Mouse (Mus musculus) fat pad, adult 2 months (tissue): ENCODE results near the gene Gja10.
A peak's percentile ranks its signal among the peaks of the same experiment; 100 is the strongest.

ENCODE experiments used
- DNase-seq: peaks from one replicate; pipeline ENCODE4 v3.0.0-alpha.2; 2011; ENCODE audit warnings: low read depth, low spot score; ENCODE audit errors: extremely low read depth

Gja10 gene

DNA sequence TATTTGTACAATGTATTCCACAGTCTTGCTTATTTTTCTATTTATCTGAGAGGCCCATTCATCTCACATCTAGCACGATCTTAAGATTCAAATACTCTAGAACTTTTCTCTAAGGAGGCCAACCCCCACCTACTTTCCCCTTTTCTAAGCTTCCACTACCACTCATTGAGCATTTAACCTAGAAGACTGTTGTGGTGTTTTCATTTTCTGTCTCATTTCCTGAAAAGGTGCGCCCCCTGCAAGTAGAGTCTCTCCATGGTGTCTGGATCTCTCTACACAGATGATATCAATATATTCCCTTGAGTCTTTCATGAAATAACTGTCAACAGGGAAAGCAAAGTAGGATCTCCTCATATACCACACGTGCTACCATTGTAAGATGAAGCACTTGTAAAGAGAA lies at the start of gene Gja10:
Gene Gja10, minus strand, starts transcription at position 101 of the 400 bp plus-strand sequence.
- DNase-seq, result no peak

DNA sequence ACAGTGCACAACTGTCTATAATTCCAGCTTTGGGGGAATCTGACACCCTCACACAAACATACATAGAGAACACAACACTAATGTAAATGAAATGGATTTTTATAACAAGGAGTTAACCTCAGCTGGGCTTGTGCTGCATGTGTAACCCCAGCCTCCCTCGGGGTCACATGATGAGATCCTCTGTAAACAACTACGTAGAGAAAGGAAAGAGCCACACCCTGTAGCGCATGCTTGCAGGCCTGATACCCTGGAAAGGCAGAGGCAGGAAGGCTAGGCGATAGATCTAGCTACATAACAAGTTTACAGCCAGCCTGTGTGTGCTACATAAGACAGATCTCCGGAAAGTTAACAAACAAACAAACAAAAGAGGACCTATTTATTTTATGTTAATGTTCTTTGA lies 49.1 kb upstream of the Gja10 start:
- no peak for DNase-seq

DNA sequence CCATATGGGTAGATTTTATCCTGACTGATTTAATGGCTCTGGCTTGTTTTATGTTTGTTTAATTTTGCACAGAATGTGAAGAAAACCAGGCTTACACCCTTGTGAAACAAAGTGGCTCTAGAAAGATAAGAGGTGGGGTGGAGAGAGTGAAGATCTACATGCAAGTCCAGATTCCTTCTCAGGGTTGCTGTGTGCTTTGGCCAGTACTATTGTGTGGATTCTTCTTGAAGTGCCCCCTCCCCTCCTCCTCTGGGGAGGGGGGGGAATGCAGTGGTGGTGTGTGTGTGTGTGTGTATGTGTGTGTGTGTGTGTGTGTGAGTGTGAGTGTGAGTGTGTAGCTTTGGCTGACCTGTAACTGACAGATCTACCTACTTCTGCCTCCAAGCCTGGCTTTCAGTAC lies 19.1 kb upstream of the Gja10 start:
- DNase-seq, result no peak

DNA sequence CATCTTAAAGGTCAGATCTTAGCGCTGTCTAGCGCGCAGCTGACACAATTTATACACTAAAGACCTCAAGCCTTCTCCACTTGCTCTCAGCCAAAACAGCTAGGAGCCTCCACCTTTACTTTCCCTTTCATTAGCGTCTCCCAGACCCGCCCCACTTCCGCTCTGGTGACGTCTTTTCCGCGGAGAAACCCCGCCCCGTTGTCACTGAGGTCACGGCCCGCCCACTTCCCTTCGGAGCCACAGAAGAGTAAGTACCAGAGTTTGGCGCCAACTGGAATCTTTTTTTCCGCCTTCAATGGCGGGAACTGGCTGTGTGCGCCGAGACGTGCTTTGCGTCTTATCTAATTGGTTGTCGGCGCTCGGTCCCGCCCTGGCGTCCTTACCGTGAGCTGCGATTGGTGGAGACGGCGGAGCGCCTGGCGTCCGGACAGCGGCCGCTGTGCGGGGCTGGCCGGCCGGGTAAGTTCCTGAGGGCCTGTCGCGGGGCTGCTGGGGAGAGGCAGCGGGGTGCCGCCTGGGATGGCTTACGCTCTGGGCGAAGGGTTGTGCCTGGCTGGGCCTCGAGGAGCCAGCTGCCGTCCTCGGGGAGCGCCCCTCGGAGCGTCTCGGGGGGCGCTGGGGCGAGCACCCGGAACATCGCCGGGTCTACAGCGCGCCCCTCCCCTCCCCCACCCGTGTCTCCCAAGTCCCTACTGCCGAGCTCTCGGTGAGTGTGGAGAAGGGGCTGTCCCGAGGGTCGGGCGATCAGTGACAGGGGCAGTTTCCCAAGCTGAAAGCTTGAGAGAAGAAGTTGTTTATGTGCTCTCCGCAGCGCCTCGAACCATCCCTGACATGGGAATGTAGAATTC lies 12.7 kb upstream of the Gja10 start, which contains the start of gene Casp8ap2:
Gene Casp8ap2, plus strand, starts transcription at position 418 of the 848 bp plus-strand sequence.
- DNase-seq, result peak; percentile 86

DNA sequence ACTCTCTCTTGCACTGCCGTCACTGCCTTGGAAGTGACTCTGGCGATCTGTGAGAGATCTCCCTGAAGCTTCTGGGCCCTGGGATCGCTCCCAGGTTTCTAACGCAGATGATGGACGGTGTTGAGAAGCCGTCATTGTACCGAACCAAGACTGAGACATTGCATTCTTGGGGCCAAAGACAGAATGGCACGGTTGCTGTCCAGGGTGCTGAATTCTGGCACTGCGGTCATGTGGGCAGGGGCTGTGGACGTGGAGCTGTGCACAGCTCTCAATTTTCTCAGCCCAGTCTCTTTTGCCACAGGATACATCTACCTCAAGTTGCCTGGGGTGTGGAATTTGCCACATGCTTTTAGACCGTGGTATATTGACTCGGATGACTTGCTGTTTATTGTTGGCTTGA lies 1.4 kb downstream of the Gja10 start:
- no peak for DNase-seq

GRCm38 (mm10) chr4:32588237-32588636 lies 14.3 kb downstream of the Gja10 start:
- no peak for DNase-seq

DNA sequence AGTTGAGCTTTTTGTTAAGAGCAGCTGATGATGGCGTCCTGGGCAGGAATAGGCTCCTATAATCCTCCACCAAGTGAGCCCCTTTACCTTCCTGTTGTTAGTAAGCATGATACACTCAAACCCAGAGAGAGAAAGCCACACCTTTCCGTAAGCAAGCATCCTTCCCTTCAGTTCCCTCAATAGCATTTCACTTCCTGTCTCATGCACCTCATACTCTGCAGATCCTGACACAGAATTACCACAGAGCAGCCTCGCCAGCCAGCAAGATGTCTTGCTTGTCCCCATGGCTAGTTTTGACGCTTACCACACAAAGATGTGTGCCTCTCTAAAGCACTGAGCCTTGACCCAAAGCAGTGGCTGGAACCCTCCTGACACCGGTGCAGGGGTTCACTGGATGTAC lies 15.0 kb downstream of the Gja10 start:
- DNase-seq, result no peak

DNA sequence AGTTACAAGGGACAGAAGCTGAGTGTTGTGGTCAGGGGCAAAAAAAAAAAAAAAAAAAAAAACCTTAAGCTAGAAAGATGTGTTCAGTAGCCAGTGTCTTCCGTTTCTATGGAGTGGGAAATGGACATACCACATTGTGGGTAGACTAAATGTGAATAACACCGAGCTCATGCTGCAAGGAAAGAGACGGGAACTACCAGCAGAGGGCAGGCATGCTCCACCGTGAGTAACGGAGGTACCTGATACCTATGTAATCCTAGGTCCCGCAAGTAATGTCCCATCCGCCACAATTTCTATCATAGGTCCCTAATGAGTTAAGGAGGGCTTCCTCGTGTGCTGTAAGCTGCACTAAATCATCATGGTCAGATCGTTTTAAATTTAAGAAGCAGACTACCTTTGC lies 16.0 kb downstream of the Gja10 start:
- DNase-seq, result no peak

GRCm38 (mm10) chr4:32584181-32584580 lies 18.4 kb downstream of the Gja10 start:
- no peak for DNase-seq

DNA sequence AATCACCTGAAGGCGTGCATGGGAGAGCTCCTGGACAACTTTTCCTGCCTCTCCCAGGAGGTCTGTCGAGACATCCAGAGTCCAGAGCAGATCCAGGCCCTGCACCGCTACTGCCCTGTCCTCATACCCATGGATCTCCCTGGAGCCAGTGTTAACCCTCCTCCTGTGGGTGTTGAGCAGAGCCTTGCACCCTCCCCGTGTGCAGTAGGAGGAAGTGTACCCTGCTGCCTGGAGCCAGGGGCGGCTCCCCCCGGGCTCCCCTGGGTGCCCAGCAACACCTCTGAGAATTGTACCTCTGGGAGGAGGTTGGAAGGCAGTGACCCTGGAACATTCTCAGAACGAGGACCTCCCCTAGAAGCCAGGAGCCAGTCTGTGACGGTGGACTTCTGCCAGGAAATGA lies 22.7 kb downstream of the Gja10 start:
- DNase-seq, result no peak

- no peak for DNase-seq
These were observed 27.4 kb downstream of the Gja10 start for GRCm38 (mm10) chr4:32575165-32575564.

DNA sequence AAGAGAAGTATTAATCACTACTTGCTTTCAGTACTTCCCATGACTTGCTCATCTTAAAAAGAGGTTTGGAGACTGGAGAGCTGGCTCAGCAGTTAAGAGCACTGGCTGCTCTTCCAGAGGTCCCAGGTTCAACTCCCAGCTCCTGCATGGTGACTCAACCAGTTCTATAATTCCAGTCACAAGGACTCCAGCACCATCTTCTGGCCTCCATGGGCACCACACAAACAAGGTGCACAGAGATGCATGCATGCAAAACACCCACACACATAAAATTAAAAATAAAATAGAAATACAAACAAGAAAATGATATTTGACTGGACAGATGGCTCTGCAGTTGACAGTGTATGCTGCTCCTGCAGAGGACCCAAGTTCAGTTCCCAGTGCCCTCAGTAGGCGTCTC lies 28.0 kb downstream of the Gja10 start:
- no peak for DNase-seq

DNA sequence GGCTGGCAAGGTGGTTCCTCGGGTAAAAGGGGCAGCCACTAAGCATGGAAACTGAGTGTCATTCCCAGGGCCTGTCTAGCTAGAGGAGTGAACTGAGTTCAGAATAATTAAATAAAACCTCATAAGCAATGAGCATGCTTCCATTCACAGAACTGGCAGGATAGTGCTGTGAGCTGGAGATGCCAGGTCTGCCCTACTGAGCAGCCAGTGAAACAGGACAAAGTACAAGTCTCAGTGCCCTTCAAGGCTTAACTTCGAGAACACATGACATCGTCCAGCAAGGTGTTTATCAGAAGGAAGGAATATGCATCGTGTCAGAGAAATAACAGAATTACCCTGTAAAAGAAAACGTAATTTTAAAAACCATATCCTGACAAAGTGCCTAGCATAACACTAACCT lies 29.0 kb downstream of the Gja10 start:
- no peak for DNase-seq

- no peak for DNase-seq
These were observed 30.4 kb downstream of the Gja10 start for GRCm38 (mm10) chr4:32572118-32572517.

DNA sequence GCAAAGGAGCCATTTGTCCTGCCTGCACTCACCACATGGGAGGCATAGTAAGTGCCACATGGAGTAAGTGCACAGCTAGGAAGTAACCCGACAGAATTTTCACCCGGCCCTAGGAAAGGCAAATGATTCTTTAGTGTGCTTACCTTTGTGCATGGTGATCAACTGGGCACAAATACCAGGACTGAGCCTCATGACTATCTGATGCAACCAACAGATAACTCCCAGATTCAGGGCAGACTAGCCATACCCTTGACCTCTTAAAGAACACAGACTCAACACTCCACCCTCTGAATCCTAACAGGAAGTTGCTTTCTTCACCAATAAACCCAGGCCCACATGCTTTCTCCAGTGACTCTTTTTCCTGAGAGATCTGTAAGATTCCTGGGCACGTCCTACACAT lies 31.1 kb downstream of the Gja10 start:
- DNase-seq, result no peak

DNA sequence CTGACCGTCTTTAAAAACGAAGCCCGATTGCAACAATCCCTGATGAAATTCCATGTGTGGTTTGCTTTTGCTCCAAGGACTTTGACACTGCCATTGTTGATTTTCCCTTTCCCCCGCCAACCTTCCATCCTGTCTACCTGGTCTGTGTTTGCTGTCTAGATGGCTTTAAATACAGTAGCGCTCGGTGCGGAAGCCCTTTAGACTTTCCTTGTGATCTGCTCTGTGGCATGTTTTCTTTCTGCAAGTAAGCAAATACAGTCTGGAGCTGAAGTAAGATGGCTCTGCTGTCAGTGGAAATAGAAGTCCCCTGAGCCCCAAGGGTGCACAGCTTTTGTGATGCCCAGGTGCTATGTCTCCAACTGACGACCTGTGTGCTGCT lies 31.6 kb downstream of the Gja10 start:
- no peak for DNase-seq

- DNase-seq, result no peak
These were observed 32.3 kb downstream of the Gja10 start for GRCm38 (mm10) chr4:32569995-32570938.

GRCm38 (mm10) chr4:32569054-32569453 lies 33.5 kb downstream of the Gja10 start:
- no peak for DNase-seq

DNA sequence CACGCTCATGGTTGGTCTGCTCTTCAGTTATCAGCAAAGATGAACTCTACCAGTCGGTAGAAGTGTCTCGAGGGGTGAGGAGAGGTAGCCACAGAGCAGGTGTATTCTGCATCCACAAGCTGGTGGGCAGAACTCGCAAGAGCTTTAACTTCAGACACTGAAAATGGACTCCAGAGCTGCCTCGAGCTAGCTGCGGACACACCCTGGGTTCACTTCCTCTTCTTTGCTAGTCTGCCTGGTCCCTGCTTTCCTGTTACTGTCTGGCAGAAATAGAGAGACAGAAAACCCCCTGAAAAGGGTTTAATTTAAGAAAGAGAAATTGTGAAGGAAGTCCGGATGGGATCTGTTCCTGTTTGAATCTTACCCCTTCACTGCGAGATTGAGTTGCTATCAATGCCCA lies 37.6 kb downstream of the Gja10 start:
- no peak for DNase-seq

DNA sequence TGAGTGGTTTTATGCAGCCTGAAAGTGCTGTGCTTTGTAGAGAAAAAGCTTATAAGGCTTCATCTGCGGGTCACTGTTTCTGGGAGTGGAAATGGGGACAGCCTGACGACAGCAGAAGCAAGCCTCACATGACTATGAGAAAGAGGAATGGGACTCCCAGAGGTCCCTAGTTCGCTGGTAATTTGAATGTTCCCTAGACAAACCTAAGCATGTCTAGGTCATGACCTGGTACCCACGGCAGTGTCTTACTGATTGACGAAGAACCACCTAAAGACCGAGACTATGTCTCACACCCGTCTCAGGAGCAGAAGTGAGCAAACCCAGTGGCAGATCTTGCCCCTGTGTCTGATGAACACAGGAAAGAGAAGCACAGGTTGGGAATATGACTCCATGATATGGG lies 38.1 kb downstream of the Gja10 start:
- no peak for DNase-seq

DNA sequence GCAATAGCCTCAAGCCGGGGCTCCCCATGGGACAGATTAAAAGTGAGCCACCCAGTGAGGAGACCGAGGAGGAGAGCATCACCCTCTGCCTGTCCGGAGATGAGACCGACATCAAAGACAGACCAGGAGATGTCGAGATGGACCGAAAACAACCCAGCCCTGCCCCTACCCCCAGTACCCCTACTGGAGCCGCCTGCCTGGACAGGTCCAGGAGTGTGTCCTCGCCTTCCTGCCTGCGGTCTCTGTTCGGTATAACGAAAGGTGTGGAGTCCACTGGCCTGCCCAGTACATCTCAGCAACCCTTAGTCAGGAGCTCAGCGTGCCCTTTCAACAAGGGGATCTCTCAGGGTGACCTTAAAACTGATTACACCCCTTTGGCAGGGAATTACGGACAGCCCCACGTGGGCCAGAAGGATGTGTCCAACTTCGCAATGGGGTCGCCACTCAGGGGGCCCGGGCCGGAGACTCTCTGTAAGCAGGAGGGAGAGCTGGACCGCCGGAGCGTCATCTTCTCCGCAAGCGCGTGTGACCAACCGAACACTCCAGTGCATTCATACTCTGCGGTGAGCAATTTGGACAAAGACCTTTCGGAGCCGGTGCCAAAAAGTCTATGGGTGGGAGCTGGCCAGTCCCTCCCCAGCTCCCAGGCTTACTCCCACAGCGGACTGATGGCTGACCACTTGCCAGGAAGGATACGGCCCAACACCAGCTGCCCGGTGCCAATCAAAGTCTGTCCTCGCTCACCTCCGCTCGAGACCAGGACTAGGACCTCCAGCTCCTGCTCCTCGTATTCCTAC lies 40.0 kb downstream of the Gja10 start:
- DNase-seq, result no peak
